In the genomic region with DNA sequence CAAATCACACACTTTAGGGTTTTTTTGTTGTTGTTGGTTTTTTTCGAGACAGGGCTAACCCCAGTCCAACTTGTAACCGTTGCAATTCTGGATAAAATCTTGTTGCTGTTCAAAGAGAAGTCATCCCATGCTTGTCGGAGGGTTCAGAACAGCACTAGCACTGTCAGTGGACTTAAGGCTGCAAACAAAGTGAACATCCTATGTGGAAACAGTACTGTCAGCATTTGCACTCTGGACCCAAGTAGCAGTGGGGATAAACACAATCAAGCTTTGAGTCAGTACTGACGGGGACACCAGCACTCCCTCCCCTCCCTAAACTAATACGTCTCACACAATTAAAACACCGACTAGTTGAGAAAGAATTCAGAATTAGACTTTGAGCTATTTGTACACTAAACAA, we compare ENCODE assay signal across 1 mouse cellular context.
TF ChIP-seq lines count a peak whose summit lies in the region.

No protein-coding gene starts in this region.

TF ChIP-seq in MEL, 35 proteins besides CTCF, POLR2A, EP300 and RAD21:
- TF ChIP-seq SIN3A (IDR thresholded peaks at IDR 0.05; ENCODE audit: low read length), result no peak
- TF ChIP-seq POLR2AphosphoS5 (IDR thresholded peaks at IDR 0.05; ENCODE audit: borderline replicate concordance, low read depth, low read length), result peak; percentile 67; the same call in 1 of the 2 replicates
